Mouse (Mus musculus): ENCODE results near the gene Mrtfa. TPM values are rescaled to one million over a fixed set of nuclear protein-coding genes. Genes with fewer than 3 reads are reported as not detected.

The Mrtfa gene
- polyA plus RNA-seq, 1 experiment from 2014 or later = 30.6 TPM

DNA sequence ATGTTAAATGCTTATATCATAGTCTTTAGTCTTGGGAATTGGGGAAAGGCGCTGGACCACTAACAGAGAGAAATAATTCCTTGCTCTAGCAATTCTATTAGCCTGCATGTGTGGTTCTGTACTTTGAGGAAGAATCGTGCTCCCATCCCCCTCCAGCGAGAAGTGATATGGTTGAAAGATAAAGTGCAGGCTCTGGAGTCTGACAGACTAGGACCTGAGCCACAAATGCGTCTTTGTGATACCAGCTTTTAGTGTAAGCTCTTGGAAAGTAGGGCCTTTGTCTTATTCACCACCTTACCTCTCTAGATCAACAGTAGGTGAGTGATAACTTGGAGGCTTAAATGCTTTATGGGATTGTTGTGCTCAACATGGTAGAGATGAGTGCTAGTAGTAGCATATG lies 209.4 kb downstream of the Mrtfa start:
- 87% methylated on average over 4 of the region's 4 CpGs for WGBS
- no peaks in the 10 kb centered on the region for H3K9me3 ChIP-seq (replicated peaks)
- no peak for ATAC-seq (ENCODE audit: low FRiP score)
- H3K27ac ChIP-seq = no peak overlapping the region
- H3K36me3 ChIP-seq = no peaks in the 10 kb centered on the region
- H3K9ac ChIP-seq = no peak overlapping the region
- no peak overlapping the region for H3K4me2 ChIP-seq (replicated peaks)
- no peaks in the 10 kb centered on the region for H3K27me3 ChIP-seq
- peaks cover 10% of the 10 kb centered on the region for H3K4me1 ChIP-seq
- H3K4me3 ChIP-seq = no peak overlapping the region

GRCm38 (mm10) chr15:80979611-80980010 lies 210.9 kb downstream of the Mrtfa start:
- no peak overlapping the region for H3K4me2 ChIP-seq (replicated peaks)
- H3K4me3 ChIP-seq = no peak overlapping the region
- no peak for ATAC-seq (ENCODE audit: low FRiP score)
- WGBS = 86% methylated on average over 4 of the region's 4 CpGs
- no peaks in the 10 kb centered on the region for H3K36me3 ChIP-seq
- no peak overlapping the region for H3K9ac ChIP-seq
- H3K27me3 ChIP-seq = no peaks in the 10 kb centered on the region
- no peaks in the 10 kb centered on the region for H3K9me3 ChIP-seq (replicated peaks)
- peaks cover 10% of the 10 kb centered on the region for H3K4me1 ChIP-seq
- H3K27ac ChIP-seq = no peak overlapping the region

DNA sequence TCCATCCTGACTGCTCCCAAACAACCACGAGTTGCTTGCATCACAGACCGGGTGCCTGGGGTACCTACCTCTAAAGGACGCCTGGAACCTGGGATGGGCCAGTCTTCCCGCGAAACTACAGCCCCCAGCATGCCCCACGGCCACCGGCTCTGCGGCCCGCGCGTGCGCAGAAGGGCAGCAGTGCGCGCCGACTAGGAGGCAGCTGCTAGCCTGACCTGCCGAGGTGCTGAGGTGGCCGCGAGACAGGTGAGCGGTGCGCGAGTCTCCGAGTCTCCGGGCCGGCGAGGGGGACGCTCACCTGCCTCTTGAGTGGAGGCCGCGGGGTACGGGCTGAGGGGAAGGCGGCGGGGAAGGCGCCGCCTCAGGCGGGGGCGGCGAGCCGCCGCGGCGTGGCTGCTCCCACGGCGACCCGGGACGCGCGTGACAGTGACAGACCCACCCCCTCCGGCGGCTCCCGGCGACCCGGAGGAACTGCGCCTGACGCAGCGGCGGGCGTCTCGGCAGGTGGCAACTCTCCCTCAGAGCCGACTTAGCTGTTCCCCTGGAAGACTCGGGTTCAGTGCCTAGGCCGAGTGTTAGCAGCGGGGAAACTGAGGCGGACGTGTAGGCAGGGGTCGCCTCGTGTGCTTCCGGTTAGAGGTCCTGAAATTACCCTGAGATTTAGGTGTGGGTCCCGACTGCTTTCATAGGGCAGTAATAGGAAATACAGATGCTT lies 212.8 kb downstream of the Mrtfa start, which contains the start of gene Sgsm3:
Sgsm3 (plus strand) TSS at position 146 of the 715 bp plus-strand sequence.
- peaks cover 10% of the 10 kb centered on the region for H3K4me1 ChIP-seq
- no peaks in the 10 kb centered on the region for H3K27me3 ChIP-seq
- H3K27ac ChIP-seq = peak within 1 kb of the TSS; percentile 64; the same call in 1 of the 2 replicates
- peak within 1 kb of the TSS; percentile 82 for H3K9ac ChIP-seq
- H3K36me3 ChIP-seq = no peaks in the 10 kb centered on the region
- WGBS = under 1% methylated on average over 67 of the region's 67 CpGs
- peak within 1 kb of the TSS; percentile 63 for H3K4me2 ChIP-seq (replicated peaks)
- peak within 1 kb of the TSS; percentile 88 for H3K4me3 ChIP-seq
- ATAC-seq (ENCODE audit: low FRiP score) = peak; percentile 89
- H3K9me3 ChIP-seq (replicated peaks) = no peaks in the 10 kb centered on the region

GRCm38 (mm10) chr15:80975666-80976065 lies 214.9 kb downstream of the Mrtfa start:
- no peak overlapping the region for H3K4me3 ChIP-seq
- no peak for ATAC-seq (ENCODE audit: low FRiP score)
- no peaks in the 10 kb centered on the region; the same call in 1 of the 2 replicates for H3K36me3 ChIP-seq
- H3K27me3 ChIP-seq = no peaks in the 10 kb centered on the region
- H3K4me1 ChIP-seq = peaks cover 10% of the 10 kb centered on the region
- H3K9ac ChIP-seq = no peak overlapping the region
- H3K4me2 ChIP-seq (replicated peaks) = no peak overlapping the region
- WGBS = 91% methylated on average over 3 of the region's 3 CpGs
- no peak overlapping the region for H3K27ac ChIP-seq
- no peaks in the 10 kb centered on the region for H3K9me3 ChIP-seq (replicated peaks)

DNA sequence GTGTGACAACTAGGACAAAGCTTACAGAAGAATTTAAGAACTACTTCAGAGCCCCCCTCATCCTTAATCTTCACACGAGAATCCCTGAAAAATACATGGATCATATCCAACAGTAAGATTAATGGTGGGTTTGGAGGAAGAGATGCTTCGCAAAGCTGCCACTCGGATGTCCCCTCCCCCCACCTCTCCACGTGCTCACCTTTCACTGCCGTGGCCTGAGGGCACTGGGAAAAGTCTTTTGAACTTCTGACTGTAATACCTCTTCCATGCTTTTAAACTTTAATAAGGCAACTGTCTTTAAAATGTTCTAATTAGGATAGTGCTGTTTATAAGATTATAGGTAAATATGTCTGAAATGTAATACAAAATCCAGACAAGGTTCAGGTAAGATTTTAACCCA lies 216.2 kb downstream of the Mrtfa start:
- H3K4me3 ChIP-seq = no peak overlapping the region
- H3K9ac ChIP-seq = no peak overlapping the region
- H3K9me3 ChIP-seq (replicated peaks) = no peaks in the 10 kb centered on the region
- peaks cover 10% of the 10 kb centered on the region for H3K4me1 ChIP-seq
- no peak for ATAC-seq (ENCODE audit: low FRiP score)
- no peaks in the 10 kb centered on the region for H3K27me3 ChIP-seq
- peaks cover 12% of the 10 kb centered on the region for H3K36me3 ChIP-seq
- no peak overlapping the region for H3K4me2 ChIP-seq (replicated peaks)
- H3K27ac ChIP-seq = no peak overlapping the region
- 67% methylated on average over 5 of the region's 5 CpGs for WGBS

DNA sequence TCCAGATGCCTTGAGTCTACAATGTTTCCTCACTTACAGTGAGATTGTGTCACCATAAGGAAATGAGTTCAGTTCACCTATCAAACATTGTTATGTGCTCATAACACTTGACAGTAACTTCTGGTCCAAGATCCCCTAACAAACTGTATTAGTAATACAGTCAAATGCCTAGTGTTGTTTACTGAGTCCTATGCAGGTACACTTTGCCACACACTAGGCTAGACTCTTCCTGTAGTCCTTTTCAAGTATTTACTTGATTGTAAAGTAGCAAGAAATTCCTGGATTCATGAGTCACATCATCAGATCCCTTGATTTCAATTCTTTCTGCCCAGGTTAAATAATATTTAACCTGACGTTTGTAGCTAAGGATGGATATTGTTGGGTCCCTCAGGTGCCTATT lies 221.2 kb downstream of the Mrtfa start:
- no peaks in the 10 kb centered on the region for H3K4me1 ChIP-seq
- H3K27me3 ChIP-seq = no peaks in the 10 kb centered on the region
- H3K4me3 ChIP-seq = no peak overlapping the region
- WGBS = 88% methylated on average over 1 of the region's 1 CpGs
- H3K9ac ChIP-seq = no peak overlapping the region
- ATAC-seq (ENCODE audit: low FRiP score) = no peak
- H3K36me3 ChIP-seq = peaks cover 55% of the 10 kb centered on the region
- H3K9me3 ChIP-seq (replicated peaks) = no peaks in the 10 kb centered on the region
- H3K4me2 ChIP-seq (replicated peaks) = no peak overlapping the region
- no peak overlapping the region for H3K27ac ChIP-seq

Other genes starting within 250 kb of the Mrtfa start
- 114 and 117 TPM in 2 replicates for gene Adsl, start 242.3 kb downstream of the Mrtfa start, polyA plus RNA-seq (2016; fragmentation: Nextera tagmentation; extraction: Ambion mirVana)
- 43.1 and 46.4 TPM in 2 replicates for gene Sgsm3, start 213.0 kb downstream of the Mrtfa start, polyA plus RNA-seq (2016; fragmentation: Nextera tagmentation; extraction: Ambion mirVana)
- 0.74 and 1.2 TPM in 2 replicates for gene Mchr1, start 44.7 kb upstream of the Mrtfa start, polyA plus RNA-seq (2016; fragmentation: Nextera tagmentation; extraction: Ambion mirVana)
- 106 and 111 TPM in 2 replicates for gene Slc25a17, start 170.1 kb upstream of the Mrtfa start, polyA plus RNA-seq (2016; fragmentation: Nextera tagmentation; extraction: Ambion mirVana)
- gene St13, start 209.3 kb upstream of the Mrtfa start, polyA plus RNA-seq (2016; fragmentation: Nextera tagmentation; extraction: Ambion mirVana) = 194 TPM in 2 replicates
- gene Xpnpep3, start 209.4 kb upstream of the Mrtfa start, polyA plus RNA-seq (2016; fragmentation: Nextera tagmentation; extraction: Ambion mirVana) = 11.4 and 11.6 TPM in 2 replicates
- 1.6 and 1.8 TPM in 2 replicates for gene Dnajb7, start 217.5 kb upstream of the Mrtfa start, polyA plus RNA-seq (2016; fragmentation: Nextera tagmentation; extraction: Ambion mirVana)

All from hindbrain, embryonic 12.5 days (tissue).